ENCODE assay signal across 13 mouse cellular contexts in the genomic region with DNA sequence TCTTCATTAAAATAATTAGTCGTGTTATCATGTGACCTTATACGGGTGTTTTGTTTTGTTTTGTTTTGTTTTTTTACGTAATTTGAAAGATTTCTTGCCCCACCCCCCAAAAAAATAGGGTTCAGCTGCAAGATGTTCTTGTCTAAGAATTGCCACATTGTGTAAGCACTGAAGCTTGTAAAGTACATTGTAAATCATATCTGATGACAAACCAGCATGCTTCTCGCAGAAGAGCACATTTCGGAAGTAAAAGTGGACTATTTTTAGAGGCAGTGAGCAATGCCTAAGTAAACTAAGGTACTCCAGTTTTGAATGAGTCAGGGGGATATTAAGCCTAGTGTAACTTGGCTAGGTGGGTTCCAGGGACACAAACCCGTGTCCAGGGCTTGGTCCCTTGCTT. TPM values are rescaled to one million over a fixed set of nuclear protein-coding genes. Genes with fewer than 3 reads are reported as not detected.
DNase-seq lines count a peak whose midpoint lies in the region; ATAC-seq and TF ChIP-seq lines count a peak whose summit lies in the region.
"Had no signal": no experiment of that assay in that cellular context is flagged by ENCODE, and none has a peak within 500 bp of the region (broad histone marks: within the 10 kb centered on the region; RNA-seq: fewer than 3 reads in every experiment).

No protein-coding gene starts in this region.

- no peak for ATAC-seq in heart, embryonic 16.5 days (replicated peaks; ENCODE audit: extremely low read depth, insufficient read depth, low FRiP score)
- ATAC-seq in intestine, embryonic 15.5 days, result peak; percentile 77
- peak; percentile 51; the same call in 1 of the 2 replicates for ATAC-seq in stomach, postnatal 0 days (ENCODE audit: low FRiP score, low TSS enrichment)

- H3K4me1 ChIP-seq in heart, embryonic 16.5 days (ENCODE audit: control insufficient read depth, insufficient read depth, low read length), result peaks cover 11% of the 10 kb centered on the region
- 0 out of 2 replicates have a peak, but pooled peaks cover 3% of the 10 kb centered on the region for H3K4me1 ChIP-seq in intestine, embryonic 15.5 days (replicated peaks)
- H3K4me1 ChIP-seq in stomach, postnatal 0 days (replicated peaks; ENCODE audit: control insufficient read depth, insufficient read depth), result no peaks in the 10 kb centered on the region
- H3K4me1 ChIP-seq: hindbrain, embryonic 13.5 days had no signal

- peak overlapping the region; percentile 8; the same call in 1 of the 2 replicates for H3K4me2 ChIP-seq in heart, embryonic 16.5 days (ENCODE audit: low read depth, low read length)
- H3K4me2 ChIP-seq in intestine, embryonic 15.5 days (replicated peaks), result no peak overlapping the region
- no peak overlapping the region for H3K4me2 ChIP-seq in stomach, postnatal 0 days (replicated peaks; ENCODE audit: low read depth)
- H3K4me2 ChIP-seq: hindbrain, embryonic 13.5 days; midbrain, embryonic 11.5 days had no signal

- H3K27ac ChIP-seq in heart, embryonic 16.5 days (ENCODE audit: low read length), result peak overlapping the region; percentile 54
- no peak overlapping the region for H3K27ac ChIP-seq in intestine, embryonic 15.5 days
- H3K27ac ChIP-seq in stomach, postnatal 0 days (replicated peaks), result no peak overlapping the region
- H3K27ac ChIP-seq: hindbrain, embryonic 13.5 days had no signal

- no peak for TF ChIP-seq CTCF in stomach, postnatal 0 days (IDR thresholded peaks at IDR 0.05; ENCODE audit: low read depth)

- no peak overlapping the region for H3K4me3 ChIP-seq in heart, embryonic 16.5 days (ENCODE audit: low read length)
- H3K4me3 ChIP-seq in intestine, embryonic 15.5 days (replicated peaks), result no peak overlapping the region
- H3K4me3 ChIP-seq in stomach, postnatal 0 days (ENCODE audit: low read depth, low read length), result no peak overlapping the region
- H3K4me3 ChIP-seq: hindbrain, embryonic 13.5 days had no signal

- DNase-seq in heart, adult 8-10 months (ENCODE audit: low spot score), result no peak
- peak; percentile 5 for DNase-seq in urinary bladder, postnatal 14 days (ENCODE audit: low spot score)
- no peak for DNase-seq in urinary bladder, adult 18-20 months (ENCODE audit: low spot score in 2 of 2)
- no peak for DNase-seq in stomach, postnatal 0 days (ENCODE audit: low spot score)
- DNase-seq in layer of hippocampus, postnatal 36 days, result no peak
- DNase-seq in kidney, postnatal 4 days, result no peak
- DNase-seq: cerebellum, postnatal 36 days; gastrocnemius, postnatal 25 days; right cerebral cortex, postnatal 4 days had no signal

- H3K9me3 ChIP-seq in heart, embryonic 16.5 days (replicated peaks; ENCODE audit: control insufficient read depth, low read length), result no peaks in the 10 kb centered on the region
- H3K9me3 ChIP-seq in intestine, embryonic 15.5 days, result no peaks in the 10 kb centered on the region
- no peaks in the 10 kb centered on the region for H3K9me3 ChIP-seq in stomach, postnatal 0 days (ENCODE audit: control insufficient read depth, low read length)
- H3K9me3 ChIP-seq: hindbrain, embryonic 13.5 days had no signal

- no peak for TF ChIP-seq EP300 in stomach, postnatal 0 days (optimal IDR thresholded peaks at IDR 0.05)

- 51% methylated on average over 6 of the region's 6 CpGs for WGBS in heart, embryonic 16.5 days
- WGBS in intestine, embryonic 15.5 days, result 36% methylated on average over 6 of the region's 6 CpGs
- WGBS in stomach, postnatal 0 days, result 27% methylated on average over 6 of the region's 6 CpGs

- H3K36me3 ChIP-seq in heart, embryonic 16.5 days (ENCODE audit: control insufficient read depth, insufficient read depth), result no peaks in the 10 kb centered on the region
- no peaks in the 10 kb centered on the region for H3K36me3 ChIP-seq in intestine, embryonic 15.5 days
- no peaks in the 10 kb centered on the region for H3K36me3 ChIP-seq in stomach, postnatal 0 days (ENCODE audit: control insufficient read depth, insufficient read depth, low read length)
- H3K36me3 ChIP-seq: hindbrain, embryonic 13.5 days had no signal

- no peaks in the 10 kb centered on the region for H3K27me3 ChIP-seq in heart, embryonic 16.5 days (ENCODE audit: control insufficient read depth, insufficient read depth, low read length)
- no peaks in the 10 kb centered on the region for H3K27me3 ChIP-seq in intestine, embryonic 15.5 days (replicated peaks)
- H3K27me3 ChIP-seq in stomach, postnatal 0 days (ENCODE audit: control insufficient read depth, insufficient read depth, low read length), result no peaks in the 10 kb centered on the region
- H3K27me3 ChIP-seq: hindbrain, embryonic 13.5 days had no signal

- no peak overlapping the region for H3K9ac ChIP-seq in heart, embryonic 16.5 days (ENCODE audit: low read length)
- H3K9ac ChIP-seq in intestine, embryonic 15.5 days, result no peak overlapping the region
- no peak overlapping the region for H3K9ac ChIP-seq in stomach, postnatal 0 days (ENCODE audit: low read length)
- H3K9ac ChIP-seq: hindbrain, embryonic 13.5 days had no signal

RNA-seq across cellular contexts. Expression of a gene that starts 15.7 kb away (rescaled TPM):
- polyA plus RNA-seq in heart, embryonic 16.5 days (2015; fragmentation: Nextera tagmentation; extraction: Ambion mirVana), result 79.5 and 81.0 TPM in 2 replicates
- total RNA-seq in heart, adult 8-10 months (2022), result 10 to 100 TPM; 47.6 to 53.7 (median 51.1) TPM
- polyA plus RNA-seq in intestine, embryonic 15.5 days (2015; fragmentation: Nextera tagmentation; extraction: Ambion mirVana), result 23.3 and 25.3 TPM in 2 replicates
- 16.6 and 18.6 TPM in 2 replicates for polyA plus RNA-seq in stomach, postnatal 0 days (2015; fragmentation: Nextera tagmentation; extraction: Ambion mirVana)
- 1 to 10 TPM; 5.9 to 7.9 TPM for total RNA-seq in layer of hippocampus, postnatal 36 days (2021)
